Mouse (Mus musculus) heart, postnatal 0 days (tissue): Measurements from ENCODE around the gene Hs2st1.

ENCODE experiments used
- CTCF ChIP-seq: IDR thresholded peaks from 2 replicates; pipeline ENCODE4 v1.5.1; 2016; ENCODE audit warnings: antibody characterized with exemption, control low read depth, low read depth
- EP300 ChIP-seq: IDR thresholded peaks from 2 replicates; pipeline ENCODE4 v1.6.1; 2016; ENCODE audit warnings: antibody characterized with exemption, low read depth

DNA sequence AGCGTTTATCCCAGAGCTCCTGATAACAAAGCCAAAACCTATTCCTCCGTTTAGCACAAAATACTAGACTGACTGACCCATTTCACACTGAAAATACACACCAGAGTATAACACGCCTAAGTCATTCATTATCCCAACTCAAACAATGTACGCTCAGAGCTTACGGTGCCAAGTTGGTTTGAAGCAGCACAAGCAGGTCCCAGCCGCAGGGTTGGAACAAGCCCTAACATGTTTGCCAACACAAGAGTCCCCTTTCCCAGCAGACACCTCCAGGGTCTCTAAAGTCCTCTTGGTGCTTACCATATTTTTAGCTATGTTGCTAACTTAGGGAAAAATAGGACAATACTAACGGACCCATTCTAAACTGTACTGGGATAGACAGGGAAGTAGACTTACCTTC lies 14.8 kb downstream of the Hs2st1 start:
- TF ChIP-seq CTCF (no peak), EP300 (no peak)
